Mouse (Mus musculus) CH12.LX (cell line): ENCODE results near the gene Cst12. TPM values are rescaled to one million over a fixed set of nuclear protein-coding genes. Genes with fewer than 3 reads are reported as not detected.

ENCODE experiments used
- DNase-seq: peaks from one replicate; pipeline ENCODE4 v3.0.0-alpha.2; 2013; ENCODE audit errors: extremely low read depth
- H3K27ac ChIP-seq: 2 replicates; pipeline ENCODE4 v1.5.1; 2012; ENCODE audit warnings: low read depth, mild to moderate bottlenecking, control low read depth, moderate library complexity; ENCODE audit not compliant: insufficient read depth
- H3K27me3 ChIP-seq: replicated peaks from 2 replicates; pipeline ENCODE3; 2012; ENCODE audit warnings: inconsistent platforms
- H3K36me3 ChIP-seq, 2 experiments: replicated peaks in 1 of 2; 2 replicates each; pipeline versions ENCODE3 to v1.6.1; 2012; ENCODE audit warnings: inconsistent platforms in 1 of 2, low read length in 1 of 2, mild to moderate bottlenecking in 1 of 2, mixed read lengths in 1 of 2, moderate library complexity in 1 of 2; ENCODE audit not compliant: control insufficient read depth in 1 of 2, insufficient read depth in 1 of 2
- H3K4me1 ChIP-seq, 2 experiments: 2 replicates each; pipeline ENCODE4 v1.6.1; 2012; ENCODE audit warnings: inconsistent platforms in 1 of 2, moderate library complexity in 1 of 2; ENCODE audit not compliant: insufficient read depth in 2 of 2, control insufficient read depth in 1 of 2
- H3K4me2 ChIP-seq: 2 replicates; pipeline ENCODE4 v1.6.1; 2012; ENCODE audit warnings: low read depth, mild to moderate bottlenecking, control low read depth; ENCODE audit not compliant: poor library complexity, insufficient read depth, severe bottlenecking
- H3K4me3 ChIP-seq, 3 experiments: fragments of 150-350 bp in 1 of 3; sonication (generic) in 1 of 3; replicated peaks in 1 of 3; 2 replicates each; pipeline versions ENCODE3 to v1.5.1; 2011 to 2012; ENCODE audit warnings: low read depth in 2 of 3, low read length in 2 of 3, mild to moderate bottlenecking in 2 of 3, moderate library complexity in 2 of 3, control low read depth in 1 of 3, improper control_type of control experiment in 1 of 3, inconsistent platforms in 1 of 3, mixed read lengths in 1 of 3; ENCODE audit not compliant: poor library complexity in 1 of 3
- H3K79me2 ChIP-seq: replicated peaks from 2 replicates; pipeline ENCODE4 v1.6.1; 2012; ENCODE audit warnings: mild to moderate bottlenecking, moderate library complexity; ENCODE audit not compliant: control insufficient read depth, poor library complexity, insufficient read depth, severe bottlenecking; ENCODE audit errors: extremely low read depth
- H3K9ac ChIP-seq: 2 replicates; pipeline ENCODE4 v1.6.1; 2012; ENCODE audit warnings: low read depth, mild to moderate bottlenecking, control low read depth, moderate library complexity; ENCODE audit not compliant: insufficient read depth
- H3K9me3 ChIP-seq: replicated peaks from 2 replicates; pipeline ENCODE3; 2012; ENCODE audit warnings: low read length, inconsistent platforms, mixed read lengths
- BHLHE40 ChIP-seq: IDR thresholded peaks from 2 replicates; pipeline ENCODE4 v1.6.1; 2011; ENCODE audit warnings: mild to moderate bottlenecking, low read depth, low read length, improper control_type of control experiment
- CHD1 ChIP-seq: IDR thresholded peaks from 2 replicates; pipeline ENCODE4 v1.6.1; 2012; ENCODE audit warnings: low read depth, low read length, improper control_type of control experiment, inconsistent platforms
- ELF1 ChIP-seq: IDR thresholded peaks from 2 replicates; pipeline ENCODE4 v1.6.1; 2014; ENCODE audit warnings: low read depth, mild to moderate bottlenecking, inconsistent platforms, low read length, improper control_type of control experiment
- GABPA ChIP-seq: IDR thresholded peaks from 2 replicates; pipeline ENCODE4 v1.6.1; 2012; ENCODE audit warnings: low read depth, low read length, improper control_type of control experiment, inconsistent platforms; ENCODE audit not compliant: insufficient replicate concordance
- HCFC1 ChIP-seq: IDR thresholded peaks from 2 replicates; pipeline ENCODE4 v1.6.1; 2012; ENCODE audit warnings: low read depth, mild to moderate bottlenecking, inconsistent platforms, low read length, improper control_type of control experiment
- JUN ChIP-seq: IDR thresholded peaks from 2 replicates; pipeline ENCODE4 v1.6.1; 2011; ENCODE audit warnings: low read depth, mild to moderate bottlenecking, low read length, improper control_type of control experiment, moderate library complexity; ENCODE audit not compliant: insufficient read depth
- KAT2A ChIP-seq: IDR thresholded peaks from 2 replicates; pipeline ENCODE4 v1.6.1; 2012; ENCODE audit warnings: low read length, improper control_type of control experiment, inconsistent platforms; ENCODE audit not compliant: insufficient replicate concordance
- MAFK ChIP-seq: IDR thresholded peaks from 2 replicates; pipeline ENCODE4 v1.6.1; 2011; ENCODE audit warnings: low read length, improper control_type of control experiment; ENCODE audit not compliant: insufficient replicate concordance
- MAX ChIP-seq: IDR thresholded peaks from 2 replicates; pipeline ENCODE4 v1.6.1; 2011; ENCODE audit warnings: low read length, improper control_type of control experiment
- MAZ ChIP-seq: IDR thresholded peaks from 2 replicates; pipeline ENCODE4 v1.6.1; 2012; ENCODE audit warnings: low read depth, mild to moderate bottlenecking, inconsistent platforms, low read length, improper control_type of control experiment, moderate library complexity
- MEF2A ChIP-seq: IDR thresholded peaks from 2 replicates; pipeline ENCODE4 v1.6.1; 2014; ENCODE audit warnings: low read depth, mild to moderate bottlenecking, inconsistent platforms, low read length, improper control_type of control experiment, borderline replicate concordance
- MXI1 ChIP-seq: IDR thresholded peaks from 2 replicates; pipeline ENCODE4 v1.6.1; 2011; ENCODE audit warnings: mild to moderate bottlenecking, low read depth, low read length, improper control_type of control experiment
- NELFE ChIP-seq: IDR thresholded peaks from 2 replicates; pipeline ENCODE4 v1.6.1; 2011; ENCODE audit warnings: low read depth, low read length, improper control_type of control experiment
- NRF1 ChIP-seq: IDR thresholded peaks from 2 replicates; pipeline ENCODE4 v1.6.1; 2014; ENCODE audit warnings: low read depth, mild to moderate bottlenecking, inconsistent platforms, low read length, improper control_type of control experiment, moderate library complexity
- POLR2A ChIP-seq: IDR thresholded peaks from 2 replicates; pipeline ENCODE4 v1.6.1; 2011; ENCODE audit warnings: low read depth, mild to moderate bottlenecking, improper control_type of control experiment, low read length
- POLR2AphosphoS2 ChIP-seq: IDR thresholded peaks from 2 replicates; pipeline ENCODE4 v1.6.1; 2011; ENCODE audit warnings: low read depth, low read length, improper control_type of control experiment
- RAD21 ChIP-seq: IDR thresholded peaks from 2 replicates; pipeline ENCODE4 v1.6.1; 2011; ENCODE audit warnings: low read depth, mild to moderate bottlenecking, low read length, improper control_type of control experiment, moderate library complexity
- RCOR1 ChIP-seq: conservative IDR thresholded peaks from 2 replicates; pipeline ENCODE4 v1.6.1; 2012; ENCODE audit warnings: low read depth, mild to moderate bottlenecking, inconsistent platforms, low read length, improper control_type of control experiment
- SIN3A ChIP-seq: IDR thresholded peaks from 2 replicates; pipeline ENCODE4 v1.6.1; 2012; ENCODE audit warnings: low read length, improper control_type of control experiment, inconsistent platforms
- SMC3 ChIP-seq: IDR thresholded peaks from 2 replicates; pipeline ENCODE4 v1.6.1; 2011; ENCODE audit warnings: low read depth, low read length, improper control_type of control experiment
- TBP ChIP-seq: conservative IDR thresholded peaks from 2 replicates; pipeline ENCODE4 v1.6.1; 2011; ENCODE audit warnings: low read depth, low read length, improper control_type of control experiment
- USF1 ChIP-seq: IDR thresholded peaks from 2 replicates; pipeline ENCODE4 v1.6.1; 2014; ENCODE audit warnings: low read depth, mild to moderate bottlenecking, inconsistent platforms, low read length, improper control_type of control experiment
- USF2 ChIP-seq: conservative IDR thresholded peaks from 2 replicates; pipeline ENCODE4 v1.6.1; 2011; ENCODE audit warnings: low read depth, low read length, improper control_type of control experiment
- ZKSCAN1 ChIP-seq: IDR thresholded peaks from 2 replicates; pipeline ENCODE4 v1.6.1; 2012; ENCODE audit warnings: low read depth, inconsistent platforms, low read length, improper control_type of control experiment, borderline replicate concordance
- ZMIZ1 ChIP-seq: IDR thresholded peaks from 2 replicates; pipeline ENCODE4 v1.6.1; 2012; ENCODE audit warnings: low read depth, mild to moderate bottlenecking, inconsistent platforms, low read length, improper control_type of control experiment
- ZNF384 ChIP-seq: IDR thresholded peaks from 2 replicates; pipeline ENCODE4 v1.6.1; 2012; ENCODE audit warnings: low read depth, low read length, improper control_type of control experiment, inconsistent platforms
- dilution Hi-C: fragments of 300-500 bp; cut with MboI; formaldehyde crosslinking; loops from 2 replicates; pipeline ENCODE4 v1.14.3; 2020; ENCODE audit warnings: low sequenced_read_pairs; ENCODE audit not compliant: extremely low pct_unique_long_range_greater_than_20kb, extremely low pct_ligation_motif_present
- in situ Hi-C: fragments of 300-500 bp; cut with MboI; formaldehyde crosslinking; loops from 3 replicates; pipeline ENCODE4 v1.14.3; 2019; ENCODE audit warnings: low sequenced_read_pairs, low pct_ligation_motif_present, low pct_unique_long_range_greater_than_20kb, mixed read lengths
- polyA plus RNA-seq: library from polyadenylated mRNA; unstranded; fragments of >175 nt; gene quantifications from 2 replicates; pipeline ENCODE4 v1.2.1, GENCODE M21; 2012; ENCODE audit warnings: low read depth; ENCODE audit not compliant: insufficient read length
- total RNA-seq, 2 experiments: library from RNA; depleted of rRNA; stranded (reverse); fragments of 300-350 nt in 1 of 2; fragments of >200 nt in 1 of 2; gene quantifications; 2 replicates each; pipeline ENCODE4 v1.2.3; 2012 to 2014

The Cst12 gene
- total and polyA plus RNA-seq, 3 experiments, result not detected

- TF ChIP-seq NELFE (no peak), POLR2A (no peak), RAD21 (no peak), CHD1 (no peak), ZKSCAN1 (no peak), MXI1 (no peak), SIN3A (no peak), GABPA (no peak), USF2 (no peak), ZMIZ1 (no peak), TBP (no peak), RCOR1 (no peak), MAFK (no peak), MEF2A (no peak), MAZ (no peak), MAX (no peak), JUN (no peak)
- Histone ChIP-seq H3K4me2 (no peak within 1 kb of the TSS), H3K36me3 (no peaks in the 10 kb centered on the region), H3K9me3 (no peaks in the 10 kb centered on the region), H3K9ac (no peak within 1 kb of the TSS), H3K27ac (no peak within 1 kb of the TSS), H3K4me1 (no peaks in the 10 kb centered on the region), H3K79me2 (no peaks in the 10 kb centered on the region), H3K4me3 (no peak within 1 kb of the TSS), H3K27me3 (peaks cover 2% of the 10 kb centered on the region)
- DNase-seq, result no peak
- in situ Hi-C loops (loop anchor here (10.0 kb wide), 1 partner anchor 45 kb away; the partner anchor contains the start of gene Cst11), dilution Hi-C loops (no loop called here)
Observed at GRCm38 (mm10) chr2:148819909-148820308, 30.7 kb downstream of the Cst12 start, which contains the start of gene Cst13. TSS of gene Cst13 (plus strand) at chr2:148820081.

- Histone ChIP-seq H3K9me3 (no peaks in the 10 kb centered on the region), H3K27ac (no peak overlapping the region), H3K79me2 (no peaks in the 10 kb centered on the region), H3K27me3 (peaks cover 2% of the 10 kb centered on the region), H3K36me3 (no peaks in the 10 kb centered on the region), H3K4me1 (no peaks in the 10 kb centered on the region), H3K4me2 (no peak overlapping the region), H3K4me3 (no peak overlapping the region), H3K9ac (no peak overlapping the region)
- DNase-seq, result no peak
- dilution Hi-C loops (no loop called here), in situ Hi-C loops (loop anchor here (10.0 kb wide), 1 partner anchor 51 kb away; the partner anchor contains the start of gene Cst11)
- TF ChIP-seq NRF1, result no peak
- TF ChIP-seq MEF2A, result no peak
- TF ChIP-seq USF1, result no peak
- no peak for TF ChIP-seq MAX
- no peak for TF ChIP-seq ELF1
- no peak for TF ChIP-seq MAZ
- TF ChIP-seq HCFC1, result no peak
- no peak for TF ChIP-seq ZNF384
- TF ChIP-seq SMC3, result no peak
- no peak for TF ChIP-seq BHLHE40
- no peak for TF ChIP-seq RAD21
- TF ChIP-seq KAT2A, result no peak
- TF ChIP-seq ZKSCAN1, result no peak
- no peak for TF ChIP-seq ZMIZ1
- no peak for TF ChIP-seq POLR2AphosphoS2
- TF ChIP-seq SIN3A, result no peak
- TF ChIP-seq JUN, result no peak
- TF ChIP-seq TBP, result no peak
- TF ChIP-seq CHD1, result no peak
Observed at GRCm38 (mm10) chr2:148825986-148826385, 36.8 kb downstream of the Cst12 start.
